Mouse (Mus musculus) T-helper 2 cell (primary cell): ENCODE data around the gene Aldh5a1.

Experiments
- in situ Hi-C: fragments of 300-600 bp; cut with MboI, MseI; formaldehyde crosslinking; loops from one replicate; pipeline ENCODE4 v1.15.1; 2025; ENCODE audit warnings: high pct_unique_total_duplicates

The Aldh5a1 gene

DNA sequence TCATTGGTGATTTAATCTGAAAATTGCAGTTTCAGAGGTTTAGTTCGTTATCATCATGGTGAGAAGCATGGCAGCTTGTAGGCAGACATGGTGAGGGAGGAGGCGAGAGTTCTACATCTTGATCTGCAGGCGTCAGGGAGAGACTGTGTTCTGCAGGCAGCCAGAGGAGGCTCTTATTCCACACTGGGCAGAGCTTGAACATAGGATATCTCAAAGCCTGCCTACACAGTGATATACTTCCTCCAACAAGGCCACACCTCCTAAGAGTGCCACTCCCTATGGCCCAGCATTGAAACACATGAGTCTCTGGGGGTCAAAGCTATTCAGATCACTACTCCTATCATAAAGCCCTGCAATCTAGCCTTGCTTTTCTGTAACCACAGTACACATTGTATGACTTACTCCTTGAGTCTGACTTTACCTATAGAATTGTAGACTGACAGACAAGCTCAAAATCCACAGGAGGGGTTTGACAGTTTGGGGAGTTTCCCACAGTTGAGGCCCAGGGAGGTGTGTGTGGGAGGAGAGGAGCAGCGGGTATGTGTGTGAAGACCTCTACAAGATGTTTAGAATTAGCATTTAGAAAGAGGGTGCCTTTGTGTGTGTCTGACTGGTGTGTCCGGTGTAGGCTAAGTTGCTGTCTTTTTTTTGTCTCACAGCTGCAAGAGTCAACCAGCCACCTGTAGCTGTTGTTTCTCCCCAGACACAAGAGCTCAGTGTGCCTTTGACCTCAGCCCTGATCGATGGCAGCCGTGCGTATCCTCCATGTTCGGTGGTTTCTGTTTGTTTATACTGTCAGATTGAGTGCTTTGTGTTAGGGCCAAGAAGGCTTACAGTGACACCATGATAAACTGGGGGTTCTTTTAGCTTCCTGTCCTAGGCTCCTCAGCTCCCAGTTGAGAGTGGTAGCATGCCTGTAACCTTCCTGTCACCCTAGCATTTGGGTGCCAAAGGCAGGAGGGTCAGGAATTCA lies 70.7 kb downstream of the Aldh5a1 start:
- in situ Hi-C loops = no loop called here

DNA sequence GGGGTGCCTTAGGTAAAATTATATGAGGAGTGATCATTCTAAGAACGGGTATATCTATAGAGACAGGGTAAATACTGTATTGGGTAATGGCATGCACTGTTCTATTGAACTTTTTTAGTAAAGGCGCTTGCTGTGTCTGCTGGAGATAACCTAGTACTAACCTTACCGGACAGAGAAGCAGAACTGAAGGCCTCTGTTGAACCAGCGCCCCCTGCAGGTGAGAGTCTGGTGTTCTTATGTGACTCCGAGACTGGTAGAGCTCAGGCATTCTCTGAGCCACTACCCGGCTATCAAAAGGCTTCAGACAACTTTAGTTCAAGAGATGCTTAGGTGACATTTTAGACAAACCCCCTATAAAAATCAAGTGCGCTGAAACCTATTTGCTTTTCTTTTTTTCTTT lies 74.9 kb downstream of the Aldh5a1 start:
- in situ Hi-C loops = no loop called here

DNA sequence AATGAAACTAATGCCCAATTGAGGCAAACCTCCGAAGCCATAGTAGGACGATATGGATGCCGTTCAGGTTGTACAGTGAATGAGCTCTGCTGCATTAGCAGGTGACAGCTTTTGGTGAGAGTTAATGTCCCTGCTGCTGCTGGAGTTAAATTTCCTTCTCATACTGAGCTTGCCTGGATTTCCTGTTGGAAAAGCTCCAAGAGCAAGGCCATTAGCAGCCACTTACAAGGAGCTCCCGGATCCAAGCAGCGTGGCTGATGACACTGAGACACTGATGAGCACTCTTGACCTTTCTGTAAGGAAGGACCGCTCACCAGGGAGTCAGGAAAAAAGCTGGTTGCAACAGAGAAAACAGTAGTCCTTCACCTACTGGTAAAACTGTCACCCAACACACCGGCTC lies 75.4 kb downstream of the Aldh5a1 start:
- in situ Hi-C loops = no loop called here

DNA sequence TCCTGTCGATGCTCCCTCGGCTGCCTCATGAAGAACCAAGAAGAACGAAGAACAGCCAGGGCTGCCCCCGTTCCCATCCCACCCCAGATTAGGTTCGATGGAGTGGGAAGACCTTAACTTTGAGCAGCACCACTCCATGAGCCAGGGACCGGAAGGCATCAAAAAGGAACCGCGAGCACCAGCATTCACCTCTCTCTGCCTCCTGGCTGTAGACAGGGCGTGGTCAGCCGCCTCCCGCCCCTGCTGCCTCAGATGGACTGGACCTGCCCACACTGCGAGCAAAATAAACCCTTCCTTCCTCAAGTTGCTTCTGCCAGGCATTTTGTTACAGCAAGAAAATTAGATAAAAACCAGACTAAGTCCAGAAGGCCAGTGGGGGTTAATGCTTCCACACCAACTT lies 76.4 kb downstream of the Aldh5a1 start:
- in situ Hi-C loops = no loop called here

DNA sequence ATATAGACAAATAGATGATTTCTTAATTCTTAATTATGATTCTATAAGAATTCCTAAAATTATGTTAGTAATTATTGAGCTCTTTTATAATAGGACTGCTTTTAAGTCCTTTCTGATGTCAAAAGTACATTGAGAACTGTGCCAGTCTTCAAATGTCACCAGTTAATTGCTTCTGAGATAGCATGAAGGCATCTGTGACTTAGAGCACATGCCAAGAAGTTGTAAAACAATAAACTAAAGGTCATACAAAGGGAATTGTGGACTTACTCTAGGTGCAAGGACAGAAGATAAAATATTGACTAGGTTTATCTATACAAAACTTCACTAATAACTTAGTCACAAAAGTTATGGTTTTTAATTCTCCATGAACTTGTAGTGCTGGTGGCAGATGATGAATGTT lies 78.3 kb downstream of the Aldh5a1 start:
- in situ Hi-C loops = no loop called here
